Mouse (Mus musculus) embryonic facial prominence, embryonic 10.5 days (tissue): ENCODE measurements around the gene Gdf11. TPM values are rescaled to one million over a fixed set of nuclear protein-coding genes. Genes with fewer than 3 reads are reported as not detected.

Source experiments
- DNase-seq: peaks from one replicate; pipeline ENCODE4 v3.0.0-alpha.2; 2017; ENCODE audit warnings: low spot score
- H3K27ac ChIP-seq: fragments of 300-500 bp; sonication (generic); replicated peaks from 2 replicates; pipeline ENCODE4 v1.5.1; 2016; ENCODE audit warnings: mild to moderate bottlenecking
- H3K27me3 ChIP-seq: fragments of 300-500 bp; sonication (generic); replicated peaks from 2 replicates; pipeline ENCODE4 v1.6.1; 2016; ENCODE audit warnings: low read depth, mild to moderate bottlenecking; ENCODE audit not compliant: poor library complexity, severe bottlenecking
- H3K36me3 ChIP-seq: fragments of 300-500 bp; sonication (generic); replicated peaks from 2 replicates; pipeline ENCODE4 v1.6.1; 2016; ENCODE audit warnings: mild to moderate bottlenecking, moderate library complexity
- H3K4me1 ChIP-seq: fragments of 300-500 bp; sonication (generic); 2 replicates; pipeline ENCODE4 v1.6.1; 2016
- H3K4me3 ChIP-seq: fragments of 300-500 bp; sonication (generic); 2 replicates; pipeline ENCODE4 v1.5.1; 2016; ENCODE audit warnings: mild to moderate bottlenecking, moderate library complexity
- H3K9me3 ChIP-seq: fragments of 300-500 bp; sonication (generic); 2 replicates; pipeline ENCODE4 v1.6.1; 2016; ENCODE audit warnings: mild to moderate bottlenecking
- WGBS: fragments of 180-500 bp; shearing (Covaris S2); methylation state at CpG from one replicate; pipeline ENCODE4 v1.1.7; 2016; 5-methylcytosine and 5-hydroxymethylcytosine counted together
- polyA plus RNA-seq: library from polyadenylated mRNA; unstranded; fragments of >200 nt; fragmentation: Nextera tagmentation; extraction: Ambion mirVana; gene quantifications from 2 replicates; pipeline ENCODE4 v1.2.1, GENCODE M21; 2016

Gdf11 gene
- polyA plus RNA-seq, 1 experiment from 2014 or later: 11.8 TPM

DNA sequence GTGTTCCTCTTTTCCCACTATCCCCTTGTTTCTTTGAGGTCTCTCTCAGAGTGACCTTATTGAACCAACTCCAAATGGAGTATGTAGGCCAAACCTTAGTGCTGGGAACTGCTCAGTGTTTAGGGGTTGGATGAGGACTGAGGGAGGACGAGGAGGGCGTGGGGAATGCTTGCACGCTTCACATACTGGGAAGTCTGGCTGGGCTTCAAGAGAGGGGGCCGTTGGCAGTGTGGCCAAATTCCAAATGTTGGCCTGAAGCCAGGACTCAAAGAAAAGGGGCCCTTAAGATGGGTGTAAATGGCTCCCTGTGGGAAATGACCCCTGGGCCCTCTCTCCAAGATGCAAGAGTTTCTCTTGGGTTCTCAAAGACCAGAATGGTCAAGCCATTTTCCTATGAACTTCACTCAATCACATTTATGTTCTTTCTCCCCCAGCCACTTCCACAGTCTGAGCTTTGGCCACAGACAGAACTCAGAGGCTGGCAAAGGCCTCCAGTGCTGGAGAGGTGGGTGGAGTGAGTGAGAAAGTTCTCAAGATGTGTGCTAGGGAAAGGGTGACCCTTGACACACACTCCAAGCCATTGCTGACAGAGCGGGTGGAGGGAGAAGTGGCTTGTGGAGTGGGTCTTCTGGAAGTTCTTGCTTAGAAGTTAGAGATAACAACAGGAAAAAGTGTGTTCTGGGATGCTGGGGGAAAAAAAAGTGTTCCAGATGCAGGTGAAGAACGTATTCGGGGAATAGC, 38.3 kb upstream of the Gdf11 start:
- H3K4me3 ChIP-seq: no peak overlapping the region
- H3K27me3 ChIP-seq: peaks cover 71% of the 10 kb centered on the region
- H3K4me1 ChIP-seq: peaks cover 15% of the 10 kb centered on the region
- H3K9me3 ChIP-seq: no peaks in the 10 kb centered on the region
- no peaks in the 10 kb centered on the region for H3K36me3 ChIP-seq
- no peak for DNase-seq
- WGBS: 78% methylated on average over 7 of the region's 7 CpGs
- H3K27ac ChIP-seq: no peak overlapping the region

GRCm38 (mm10) chr10:128928356-128928755, 36.8 kb upstream of the Gdf11 start:
- H3K4me1 ChIP-seq: peaks cover 12% of the 10 kb centered on the region
- H3K9me3 ChIP-seq: no peaks in the 10 kb centered on the region
- H3K27me3 ChIP-seq: peaks cover 57% of the 10 kb centered on the region
- H3K27ac ChIP-seq: no peak overlapping the region
- DNase-seq: no peak
- no peaks in the 10 kb centered on the region for H3K36me3 ChIP-seq
- 34% methylated on average over 4 of the region's 4 CpGs for WGBS
- H3K4me3 ChIP-seq: no peak overlapping the region

DNA sequence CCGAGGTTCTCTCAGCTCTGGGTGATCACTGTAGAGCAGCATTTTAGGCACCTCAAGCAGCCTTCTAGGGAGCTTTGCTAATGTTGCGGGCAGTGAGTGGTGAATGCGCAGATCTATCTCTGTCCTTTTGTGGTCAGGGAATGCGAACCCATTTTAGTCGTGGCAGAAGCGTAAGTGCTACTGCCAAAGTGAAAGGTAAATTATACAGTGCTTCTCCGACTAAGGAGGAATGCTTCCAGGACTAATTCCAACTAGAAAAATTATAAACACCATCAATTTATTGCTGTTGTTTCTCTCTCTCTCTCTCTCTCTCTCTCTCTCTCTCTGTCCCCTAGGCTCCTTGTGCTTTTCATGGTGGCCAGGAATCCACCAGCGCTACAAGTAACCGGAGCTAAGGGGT, 32.4 kb upstream of the Gdf11 start, which contains the start of gene Bloc1s1:
Gene Bloc1s1 (minus strand): TSS at position 101 of the 400 bp plus-strand sequence.
- H3K4me3 ChIP-seq: peak within 1 kb of the TSS; percentile 85
- H3K27ac ChIP-seq: peak within 1 kb of the TSS; percentile 92
- H3K36me3 ChIP-seq: peaks cover 11% of the 10 kb centered on the region
- H3K4me1 ChIP-seq: peaks cover 49% of the 10 kb centered on the region
- 69% methylated on average over 9 of the region's 9 CpGs for WGBS
- DNase-seq: no peak
- H3K27me3 ChIP-seq: peaks cover 15% of the 10 kb centered on the region
- no peaks in the 10 kb centered on the region for H3K9me3 ChIP-seq

DNA sequence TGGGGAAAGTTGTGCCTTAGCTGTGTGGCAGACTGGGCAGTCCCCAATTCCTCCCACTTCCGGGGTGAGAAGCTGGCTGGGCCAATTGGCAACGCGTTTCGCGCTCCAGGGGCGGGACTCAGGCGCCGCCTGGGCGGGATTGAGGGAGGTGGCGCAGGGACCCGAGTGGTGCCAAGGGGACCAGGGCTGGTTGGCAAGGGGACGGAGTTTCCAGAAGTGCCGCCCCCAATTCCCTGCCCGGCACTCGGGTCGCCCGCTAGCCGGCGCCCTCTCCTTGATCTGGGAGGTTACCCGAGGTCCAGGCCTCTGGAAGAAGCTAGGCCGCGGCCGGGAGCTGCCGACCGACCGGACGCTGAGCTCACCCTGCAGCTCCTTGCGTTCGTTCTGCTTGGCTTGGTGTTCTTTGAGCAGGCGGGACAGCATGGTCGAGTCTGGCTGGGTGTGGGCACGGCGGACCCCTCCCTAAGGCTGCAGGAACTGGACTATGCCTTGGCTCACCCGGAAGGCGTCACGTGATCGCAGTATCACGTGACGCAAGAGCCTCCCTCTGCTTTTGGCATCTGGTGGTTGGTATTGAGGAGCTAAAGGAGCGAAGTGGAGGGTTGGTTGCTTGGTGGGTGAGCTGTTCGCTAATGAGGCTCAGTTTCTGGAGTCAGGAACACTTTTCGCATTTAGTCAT, 31.6 kb upstream of the Gdf11 start:
- Histone ChIP-seq H3K4me3 (peak overlapping the region; percentile 85), H3K27me3 (peaks cover 7% of the 10 kb centered on the region), H3K9me3 (no peaks in the 10 kb centered on the region), H3K27ac (peak overlapping the region; percentile 92), H3K36me3 (peaks cover 18% of the 10 kb centered on the region), H3K4me1 (peaks cover 51% of the 10 kb centered on the region)
- peak; percentile 88 for DNase-seq
- under 1% methylated on average over 42 of the region's 42 CpGs for WGBS

DNA sequence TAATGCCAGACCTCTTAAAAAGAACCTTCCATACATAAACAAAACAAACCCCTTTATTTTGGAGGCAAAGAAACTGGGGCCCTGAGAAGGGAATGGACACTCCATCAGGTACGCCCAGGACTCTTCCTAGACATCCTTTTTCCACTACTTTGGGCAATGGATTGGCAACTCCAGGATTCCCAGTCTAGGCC, 31.2 kb upstream of the Gdf11 start, which contains the start of gene Rdh5:
Gene Rdh5 (minus strand): TSS at position 67 of the 191 bp plus-strand sequence.
- peaks cover 3% of the 10 kb centered on the region for H3K27me3 ChIP-seq
- H3K4me3 ChIP-seq: peak within 1 kb of the TSS; percentile 85
- H3K9me3 ChIP-seq: no peaks in the 10 kb centered on the region
- H3K36me3 ChIP-seq: peaks cover 23% of the 10 kb centered on the region
- peak within 1 kb of the TSS; percentile 92 for H3K27ac ChIP-seq
- 17% methylated on average over 1 of the region's 1 CpGs for WGBS
- no peak for DNase-seq
- peaks cover 51% of the 10 kb centered on the region for H3K4me1 ChIP-seq

GRCm38 (mm10) chr10:128921883-128922821, 30.6 kb upstream of the Gdf11 start:
- no peak for DNase-seq
- Histone ChIP-seq H3K9me3 (no peaks in the 10 kb centered on the region), H3K27me3 (no peaks in the 10 kb centered on the region), H3K4me3 (peak overlapping the region; percentile 85), H3K4me1 (peaks cover 51% of the 10 kb centered on the region), H3K36me3 (peaks cover 28% of the 10 kb centered on the region), H3K27ac (peak overlapping the region; percentile 92)
- 80% methylated on average over 16 of the region's 16 CpGs for WGBS

GRCm38 (mm10) chr10:128921251-128921650, 29.7 kb upstream of the Gdf11 start:
- 52% methylated on average over 1 of the region's 1 CpGs for WGBS
- H3K9me3 ChIP-seq: no peaks in the 10 kb centered on the region
- peaks cover 51% of the 10 kb centered on the region for H3K4me1 ChIP-seq
- peak overlapping the region; percentile 85; the same call in 1 of the 2 replicates for H3K4me3 ChIP-seq
- DNase-seq: no peak
- no peaks in the 10 kb centered on the region for H3K27me3 ChIP-seq
- H3K36me3 ChIP-seq: peaks cover 37% of the 10 kb centered on the region
- H3K27ac ChIP-seq: peak overlapping the region; percentile 35; the same call in 1 of the 2 replicates

DNA sequence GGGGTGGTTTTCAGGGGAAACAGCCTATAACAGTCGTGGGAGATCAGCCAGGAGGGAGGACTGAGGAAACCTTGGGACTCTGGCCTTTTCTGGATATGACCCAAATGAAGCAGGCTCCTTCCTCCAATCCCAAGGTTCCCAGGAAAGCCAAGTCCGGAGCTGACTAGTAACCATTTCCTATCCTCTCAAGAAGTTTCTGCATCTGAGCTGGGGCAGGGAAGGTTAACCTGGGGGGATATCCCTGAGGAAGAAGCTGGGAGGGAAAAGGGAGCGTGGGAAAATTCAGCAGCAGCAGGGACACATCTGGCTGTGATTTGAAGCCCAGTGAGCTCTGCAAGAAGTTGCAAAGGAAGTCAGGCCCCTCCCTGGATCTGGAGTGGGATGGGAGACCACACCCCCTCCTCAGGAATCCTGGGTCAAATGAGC, 29.2 kb upstream of the Gdf11 start:
- Histone ChIP-seq H3K4me3 (0 out of 2 replicates have a peak overlapping the region, but pooled peaks have one; percentile 85), H3K9me3 (no peaks in the 10 kb centered on the region), H3K27ac (no peak overlapping the region; the same call in 1 of the 2 replicates), H3K4me1 (peaks cover 51% of the 10 kb centered on the region), H3K36me3 (peaks cover 42% of the 10 kb centered on the region), H3K27me3 (no peaks in the 10 kb centered on the region)
- DNase-seq: peak; percentile 60
- WGBS: 40% methylated on average over 3 of the region's 3 CpGs

DNA sequence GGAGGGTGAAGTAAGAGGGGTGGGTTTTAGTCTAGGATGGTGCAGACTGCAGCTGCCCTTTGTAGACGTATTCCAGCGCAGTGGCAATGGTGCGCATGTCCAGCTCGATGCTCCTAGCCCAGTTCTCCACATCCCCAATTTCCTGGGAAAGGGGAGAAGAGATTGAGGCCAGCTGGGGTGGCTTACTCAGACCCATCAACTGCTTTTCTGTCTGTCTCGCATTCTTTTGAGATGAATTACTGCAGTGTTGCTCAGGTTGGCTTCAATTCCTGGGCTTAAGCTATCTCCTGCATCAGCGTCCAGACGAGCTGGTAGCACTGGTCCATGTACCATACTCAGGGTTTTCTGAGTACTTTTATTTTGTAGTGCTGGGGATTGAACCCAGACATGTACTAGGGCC, 28.4 kb upstream of the Gdf11 start:
- 84% methylated on average over 7 of the region's 7 CpGs for WGBS
- peaks cover 50% of the 10 kb centered on the region for H3K36me3 ChIP-seq
- H3K27me3 ChIP-seq: no peaks in the 10 kb centered on the region
- H3K27ac ChIP-seq: no peak overlapping the region
- no peak overlapping the region for H3K4me3 ChIP-seq
- DNase-seq: peak; percentile 8
- H3K9me3 ChIP-seq: no peaks in the 10 kb centered on the region
- H3K4me1 ChIP-seq: peaks cover 51% of the 10 kb centered on the region

- H3K4me1 ChIP-seq: peaks cover 51% of the 10 kb centered on the region
- 16% methylated on average over 6 of the region's 6 CpGs for WGBS
- 0 out of 2 replicates have a peak overlapping the region, but pooled peaks have one; percentile 42 for H3K27ac ChIP-seq
Observed at GRCm38 (mm10) chr10:128919203-128919631, 27.7 kb upstream of the Gdf11 start.

DNA sequence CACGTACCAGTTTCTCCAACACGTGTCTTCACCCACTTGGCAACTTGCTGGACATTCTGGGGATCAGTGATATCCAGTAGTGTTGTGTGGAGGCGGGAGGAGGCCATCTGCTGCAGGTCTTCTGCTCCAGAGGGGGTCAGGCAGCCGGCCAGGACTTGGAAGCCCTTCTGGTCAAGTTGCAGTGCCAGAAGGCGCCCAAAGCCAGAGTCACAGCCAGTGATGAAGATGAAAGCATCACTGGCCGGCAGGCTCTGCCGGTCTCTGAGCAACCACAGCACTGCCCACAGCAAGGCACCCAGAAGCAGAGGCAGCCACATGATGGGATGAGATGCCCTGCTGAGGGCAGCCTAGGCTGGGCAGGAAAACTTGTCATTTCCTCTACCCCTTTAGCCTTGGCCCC, 26.7 kb upstream of the Gdf11 start:
- Histone ChIP-seq H3K27me3 (no peaks in the 10 kb centered on the region), H3K9me3 (no peaks in the 10 kb centered on the region), H3K27ac (no peak overlapping the region), H3K4me1 (peaks cover 48% of the 10 kb centered on the region), H3K36me3 (peaks cover 66% of the 10 kb centered on the region), H3K4me3 (no peak overlapping the region)
- 78% methylated on average over 7 of the region's 7 CpGs for WGBS
- DNase-seq: no peak

More at GRCm38 (mm10) chr10:128919203-128919631, 27.7 kb upstream of the Gdf11 start:
- Histone ChIP-seq H3K4me3 (no peak overlapping the region), H3K27me3 (no peaks in the 10 kb centered on the region), H3K9me3 (no peaks in the 10 kb centered on the region), H3K36me3 (peaks cover 58% of the 10 kb centered on the region)
- DNase-seq: peak; percentile 23

- H3K36me3 ChIP-seq: peaks cover 71% of the 10 kb centered on the region
Observed at GRCm38 (mm10) chr10:128917400-128917799, 25.9 kb upstream of the Gdf11 start.

More at GRCm38 (mm10) chr10:128917400-128917799, 25.9 kb upstream of the Gdf11 start:
- no peak overlapping the region for H3K4me3 ChIP-seq
- peaks cover 50% of the 10 kb centered on the region for H3K4me1 ChIP-seq
- WGBS: 92% methylated on average over 6 of the region's 6 CpGs
- DNase-seq: no peak
- no peaks in the 10 kb centered on the region for H3K9me3 ChIP-seq
- no peak overlapping the region for H3K27ac ChIP-seq
- H3K27me3 ChIP-seq: no peaks in the 10 kb centered on the region
